Mouse (Mus musculus) v-Abl transformed pro-B cells (cell line): ENCODE measurements around the gene Pard3.

Experiments used
- in situ Hi-C, 2 experiments: fragments of 400-800 bp; cut with MboI; formaldehyde crosslinking; loops; one replicate each; pipeline ENCODE4 v1.15.1; 2025; ENCODE audit not compliant: unreplicated experiment in 2 of 2

Gene Pard3

DNA sequence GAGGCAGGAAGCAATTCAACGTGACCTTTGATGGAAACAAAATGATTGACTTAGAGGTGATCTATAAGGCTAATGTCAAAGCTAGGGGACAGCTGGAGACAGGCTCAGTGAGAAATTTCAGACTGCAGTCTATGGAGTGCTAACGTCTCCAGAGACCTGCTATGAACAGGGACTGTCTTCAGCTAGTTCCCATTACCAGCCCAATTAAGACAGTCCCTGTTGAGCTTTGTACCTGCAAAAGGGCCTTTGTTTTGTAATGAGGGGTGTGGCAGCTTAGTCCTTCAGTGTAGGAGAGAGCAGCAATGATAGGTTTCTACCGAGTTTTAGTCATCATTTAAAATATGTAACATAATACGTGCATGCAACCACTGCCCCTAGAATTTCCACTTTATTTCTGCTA lies 448.9 kb downstream of the Pard3 start:
- in situ Hi-C loops = no loop called here

DNA sequence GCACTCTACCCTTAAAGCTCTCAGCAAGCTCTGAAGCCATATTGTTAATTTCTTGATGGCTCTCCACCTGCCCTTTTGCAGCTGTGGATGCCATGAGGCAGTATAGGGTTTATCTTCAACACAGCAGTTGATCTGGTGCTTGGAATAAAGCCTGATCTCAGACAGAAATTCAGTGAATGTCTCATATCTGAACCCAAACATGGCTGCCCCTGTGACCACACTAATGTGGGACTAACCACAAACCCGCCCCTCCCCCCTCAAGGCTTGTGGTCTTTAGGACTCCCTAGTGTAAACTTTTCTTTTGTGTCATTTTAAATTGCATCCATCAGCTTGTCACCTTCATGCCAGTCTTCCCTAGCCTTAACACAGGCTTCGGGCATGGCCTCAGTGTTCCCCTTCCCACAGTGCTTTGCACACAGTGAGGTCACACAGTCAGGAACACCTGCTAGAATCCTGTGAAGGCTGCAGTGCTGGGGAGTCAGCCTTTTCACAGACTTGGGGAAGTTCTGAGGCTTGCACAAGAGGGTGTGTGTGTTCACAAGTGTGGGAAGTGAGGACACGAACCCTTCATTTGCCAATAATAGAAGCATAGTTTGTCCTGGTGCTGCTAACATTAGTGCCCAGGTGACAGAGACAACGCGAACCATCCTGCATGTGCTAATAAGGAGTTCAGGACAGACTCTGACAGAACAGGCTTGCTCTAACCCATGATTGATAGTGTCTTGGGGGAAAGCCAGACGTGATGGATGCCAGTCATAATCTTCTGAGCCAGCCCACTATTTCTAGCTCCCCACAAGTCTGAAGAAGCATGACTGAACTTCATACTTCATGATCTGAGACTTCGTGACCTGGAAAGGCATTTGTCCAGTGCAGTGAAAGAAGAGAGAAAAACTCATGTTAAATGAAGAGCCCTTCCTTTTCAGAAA lies 451.4 kb downstream of the Pard3 start:
- in situ Hi-C loops = no loop called here

DNA sequence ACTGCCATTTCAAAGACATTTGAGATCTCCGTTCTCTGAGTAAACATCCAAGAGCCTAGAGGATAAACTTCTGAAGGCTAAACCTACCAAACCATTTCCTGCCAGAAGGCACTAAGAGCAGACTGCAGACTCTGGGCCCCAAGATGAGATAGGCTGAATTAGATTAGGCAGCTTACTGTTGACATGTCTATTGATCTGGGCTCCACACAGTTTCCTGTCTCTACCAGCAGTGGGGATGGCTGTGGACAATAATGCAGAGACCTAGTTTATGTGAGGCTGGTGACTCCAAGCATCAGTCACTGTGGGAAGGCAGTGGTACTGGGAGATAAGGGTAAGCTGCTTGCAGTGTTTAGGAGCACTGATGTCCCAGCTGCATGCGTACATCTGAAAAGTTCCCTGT lies 452.4 kb downstream of the Pard3 start:
- in situ Hi-C loops = no loop called here

DNA sequence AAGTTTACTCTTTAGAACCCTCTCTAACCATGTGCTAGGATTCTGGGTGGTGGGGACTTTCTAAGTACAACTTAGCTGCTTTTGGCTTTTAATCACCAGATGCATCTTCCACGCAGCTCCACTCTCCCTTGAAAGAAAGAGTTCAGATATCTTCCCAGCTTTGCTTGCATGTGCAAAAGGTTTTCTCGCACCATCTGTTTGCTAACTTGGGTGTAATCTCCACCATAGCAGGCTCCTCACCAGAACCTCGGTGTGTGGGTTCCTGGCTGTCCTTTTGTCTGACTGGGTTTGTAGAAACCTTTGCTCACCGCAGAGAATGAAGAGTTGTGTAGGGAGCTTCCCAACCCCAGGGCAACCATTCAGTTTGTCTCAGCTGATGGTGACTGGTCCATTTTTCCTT lies 462.0 kb downstream of the Pard3 start:
- in situ Hi-C loops = no loop called here

DNA sequence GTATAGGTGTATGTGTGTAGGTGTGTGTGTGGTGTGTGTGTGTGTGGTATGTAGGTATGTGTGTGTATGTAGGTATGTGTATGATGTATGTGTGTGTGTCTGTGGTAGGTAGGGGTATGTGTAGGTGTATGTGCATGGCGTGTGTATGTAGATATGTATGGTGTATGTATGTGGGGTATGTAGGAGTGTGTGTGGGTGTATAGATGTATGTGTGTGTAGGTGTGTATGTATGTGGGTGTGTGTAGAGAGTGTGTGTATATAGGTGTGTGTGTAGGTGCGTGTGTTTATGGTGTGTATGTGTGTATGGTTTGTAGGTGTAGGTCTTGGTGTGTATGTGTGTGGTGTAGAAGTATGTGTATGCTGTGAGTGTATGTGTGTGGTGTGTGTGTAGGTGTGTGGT lies 464.6 kb downstream of the Pard3 start:
- in situ Hi-C loops = no loop called here

DNA sequence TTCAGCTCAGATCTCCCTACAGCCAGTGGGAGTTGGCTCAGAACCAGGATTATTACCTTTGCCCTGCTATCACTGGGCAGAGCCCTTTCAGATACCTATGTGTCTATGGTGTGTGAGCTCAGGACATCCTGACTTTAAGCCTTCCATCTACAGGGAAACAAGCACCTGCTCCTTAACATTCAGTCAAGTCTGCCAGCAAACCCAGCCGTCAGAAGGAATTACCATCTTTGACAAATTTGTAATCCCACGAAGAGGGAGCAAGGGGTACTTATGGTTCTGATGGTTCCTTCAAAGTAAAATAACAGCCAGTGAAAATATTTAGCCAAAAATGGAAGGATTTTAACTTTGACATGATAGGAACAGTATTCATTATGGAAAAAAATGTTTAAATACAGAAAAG lies 466.1 kb downstream of the Pard3 start:
- in situ Hi-C loops = no loop called here

DNA sequence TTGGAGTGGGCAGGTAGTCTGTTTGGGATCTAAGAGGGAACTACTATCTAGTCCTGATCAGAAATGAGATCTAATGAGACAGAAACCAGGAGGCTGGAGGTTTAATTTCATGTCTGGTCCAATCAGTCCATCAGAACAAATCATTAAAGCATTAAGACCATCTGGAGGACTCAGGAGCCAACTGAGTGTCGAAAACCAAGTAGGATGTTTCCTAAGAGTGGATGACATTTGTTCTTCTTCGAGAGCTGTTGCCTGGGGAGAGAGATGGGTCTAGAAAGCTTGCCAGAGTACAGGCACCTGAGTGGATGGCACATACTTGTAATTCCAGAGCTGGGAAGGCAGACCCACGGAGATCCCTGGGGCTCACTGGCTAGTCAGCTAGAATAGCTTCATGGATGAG lies 468.2 kb downstream of the Pard3 start:
- in situ Hi-C loops = no loop called here

DNA sequence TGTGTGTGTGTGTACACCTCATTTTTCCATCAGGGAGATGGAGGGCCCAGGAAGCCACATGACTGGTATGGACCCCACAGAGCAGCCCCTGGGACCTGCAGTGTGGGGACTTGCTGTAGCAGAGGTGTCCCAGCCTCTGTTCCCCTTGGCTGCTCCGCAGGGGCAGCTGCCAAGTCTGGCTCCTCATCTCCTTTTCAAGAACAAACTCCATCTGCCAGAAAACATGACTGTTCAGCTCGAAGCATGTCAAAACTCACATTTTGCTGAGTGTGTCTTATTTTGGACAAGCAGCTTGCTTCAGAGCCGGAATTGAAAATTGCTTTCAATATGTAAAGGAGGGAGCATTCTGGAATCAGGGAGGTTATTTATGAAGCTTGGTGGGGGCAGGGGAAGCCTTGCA lies 471.1 kb downstream of the Pard3 start:
- in situ Hi-C loops = no loop called here

DNA sequence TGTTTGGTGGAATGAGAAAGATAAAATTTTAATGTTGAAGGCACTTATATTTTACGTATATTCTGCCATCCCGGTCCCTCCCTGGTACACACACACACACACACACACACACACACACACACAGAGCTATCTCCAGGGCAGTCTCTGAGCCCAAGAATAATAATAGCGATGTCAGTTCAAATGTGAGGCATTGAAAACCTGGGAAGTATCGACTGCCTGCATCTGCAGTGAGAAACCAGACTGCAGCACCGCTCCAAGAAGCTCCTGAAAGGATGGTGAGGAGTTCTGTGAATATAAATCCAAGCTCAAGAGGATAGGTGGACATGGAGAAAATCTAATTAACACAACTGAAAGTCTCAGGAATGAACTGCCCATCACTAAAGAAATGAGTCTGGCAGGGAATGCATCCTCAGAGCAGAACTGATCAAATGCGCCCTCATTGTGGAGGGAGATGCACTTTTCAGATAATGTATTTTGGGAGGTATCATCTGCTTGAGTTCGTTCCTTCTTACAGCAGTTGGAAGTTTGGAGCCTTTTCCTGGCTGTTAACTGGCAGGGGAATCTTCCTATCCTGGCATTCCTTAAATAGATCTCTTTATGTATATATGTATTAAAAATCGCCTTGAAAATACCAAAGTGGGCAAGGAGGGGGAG lies 471.6 kb downstream of the Pard3 start:
- in situ Hi-C loops = no loop called here

DNA sequence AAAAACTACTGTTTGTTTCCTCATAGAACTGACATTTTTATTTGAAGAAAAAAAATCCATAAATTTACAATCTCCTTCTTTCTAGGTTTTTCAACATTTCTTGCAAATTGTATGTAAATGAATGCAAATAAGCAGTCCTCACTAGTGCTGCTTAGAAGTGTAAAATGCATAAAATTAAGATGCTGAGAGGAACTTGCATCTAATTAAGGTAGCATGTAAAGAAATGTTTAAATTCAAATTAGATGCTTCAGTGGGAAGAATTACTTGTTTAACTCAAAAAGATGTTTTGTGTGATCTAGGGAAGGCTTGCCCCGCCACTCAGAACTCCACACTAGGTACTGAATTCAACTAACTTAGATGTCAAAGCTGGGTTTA lies 472.1 kb downstream of the Pard3 start:
- in situ Hi-C loops = no loop called here

DNA sequence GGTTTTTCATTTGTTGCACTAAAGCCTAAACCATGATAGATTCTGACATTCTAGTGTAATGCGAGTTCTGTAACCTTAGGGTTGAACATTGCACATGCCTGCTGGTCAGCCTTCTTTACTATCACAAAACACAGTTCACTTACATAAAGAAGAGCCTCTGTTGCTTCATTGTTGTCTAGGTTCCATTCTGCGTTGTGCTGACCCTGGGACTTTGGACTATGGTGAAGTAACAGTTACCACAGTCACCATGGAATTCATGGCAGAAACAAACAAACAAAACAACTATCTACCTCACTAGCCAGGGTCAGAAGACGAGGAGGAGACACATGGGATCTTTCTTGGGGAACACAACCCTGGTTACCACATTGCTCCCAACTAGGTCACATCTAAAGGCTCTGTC lies 476.1 kb downstream of the Pard3 start:
- in situ Hi-C loops = no loop called here

DNA sequence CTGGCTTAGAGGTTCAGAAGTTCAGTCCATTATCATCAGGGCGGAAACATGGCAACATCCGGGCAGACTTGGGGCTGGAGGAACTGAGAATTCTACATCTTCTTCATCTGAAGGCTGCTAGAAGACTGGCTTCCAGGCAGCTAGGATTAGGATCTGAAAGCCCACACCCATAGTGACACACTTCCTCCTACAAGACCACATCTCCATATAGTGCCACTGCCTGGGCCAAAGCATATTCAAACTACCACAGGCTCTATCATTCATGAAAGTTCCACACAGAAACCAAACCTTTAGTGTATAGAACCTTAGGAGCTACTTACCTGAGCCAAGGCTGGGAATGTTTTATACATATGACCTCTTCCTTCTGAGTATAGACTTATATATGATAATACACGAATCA lies 476.6 kb downstream of the Pard3 start:
- in situ Hi-C loops = no loop called here

DNA sequence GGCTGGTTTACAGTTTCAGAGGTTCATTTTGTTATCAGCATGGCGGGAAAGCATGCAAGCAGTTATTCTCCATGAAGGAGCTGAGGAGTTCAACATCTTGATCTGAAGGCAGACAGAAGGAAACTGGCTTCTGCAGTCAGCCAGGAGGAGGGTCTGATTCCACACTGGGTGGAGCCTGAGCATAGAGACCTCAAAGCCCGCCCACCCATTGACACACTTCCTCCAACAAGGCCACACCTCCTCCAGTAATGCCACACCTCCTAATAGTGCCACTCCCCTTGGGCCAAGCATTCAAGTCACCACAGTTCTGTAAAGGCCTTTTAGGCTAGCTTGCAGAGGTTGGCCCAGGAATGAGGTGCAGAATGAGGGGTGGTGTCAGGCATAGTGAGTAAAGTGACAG lies 478.5 kb downstream of the Pard3 start:
- in situ Hi-C loops = no loop called here

DNA sequence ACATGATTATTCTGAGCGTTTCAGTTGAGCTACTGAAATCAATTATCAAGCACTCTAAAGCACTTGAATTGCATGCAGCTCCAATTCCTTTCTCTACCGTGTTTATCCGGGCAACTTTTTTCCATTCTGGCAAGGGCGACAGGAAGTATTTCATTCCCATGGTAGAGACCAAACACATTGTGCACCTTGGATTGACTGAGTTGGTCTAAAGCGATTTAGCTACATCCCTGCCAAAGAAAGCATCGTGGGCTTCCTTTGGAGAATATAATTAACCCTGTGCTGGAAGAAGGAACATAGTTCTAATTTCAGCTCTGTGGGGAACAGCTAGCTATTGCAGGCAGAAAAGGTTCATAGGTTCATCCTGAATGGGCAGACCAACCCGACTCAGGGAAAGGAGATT lies 480.0 kb downstream of the Pard3 start:
- in situ Hi-C loops = no loop called here

DNA sequence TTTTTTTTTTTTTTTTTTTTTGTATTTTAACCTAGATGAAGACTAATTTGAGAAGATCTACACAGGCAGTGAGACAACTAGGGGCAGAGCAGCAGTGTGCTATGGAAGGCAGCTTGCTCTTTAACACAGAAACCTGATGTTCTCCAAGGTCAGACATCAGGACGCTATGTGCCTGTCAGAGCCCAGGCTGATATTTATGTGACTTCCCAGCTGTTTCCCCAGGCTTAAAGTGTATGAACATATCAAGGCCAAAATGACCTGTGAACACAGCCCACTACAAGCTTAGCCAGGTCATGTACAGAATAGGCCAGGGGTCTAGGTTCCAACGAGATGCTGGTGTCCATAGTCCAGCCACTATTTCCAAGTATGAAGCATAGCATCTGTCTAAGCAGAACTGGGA lies 482.5 kb downstream of the Pard3 start:
- in situ Hi-C loops = no loop called here

DNA sequence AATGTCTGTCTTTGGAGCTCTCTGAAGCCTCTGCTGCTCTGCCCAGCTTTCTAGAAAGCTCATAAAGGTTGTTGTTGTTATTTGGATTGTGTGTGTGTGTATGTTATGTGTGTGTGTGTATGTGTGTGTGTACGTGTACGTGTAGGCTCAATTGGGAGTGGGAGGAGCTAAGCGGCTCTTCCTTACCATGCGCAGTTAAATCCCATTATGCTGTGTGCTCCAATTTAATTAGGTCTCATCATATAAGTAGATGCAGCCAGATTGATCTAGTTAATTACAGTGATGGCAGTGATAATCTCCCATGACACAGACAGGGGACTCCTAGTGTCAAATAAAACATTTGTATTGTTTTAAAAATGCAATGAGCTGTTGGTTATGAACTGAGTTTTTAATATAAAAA lies 487.2 kb downstream of the Pard3 start:
- in situ Hi-C loops = no loop called here

DNA sequence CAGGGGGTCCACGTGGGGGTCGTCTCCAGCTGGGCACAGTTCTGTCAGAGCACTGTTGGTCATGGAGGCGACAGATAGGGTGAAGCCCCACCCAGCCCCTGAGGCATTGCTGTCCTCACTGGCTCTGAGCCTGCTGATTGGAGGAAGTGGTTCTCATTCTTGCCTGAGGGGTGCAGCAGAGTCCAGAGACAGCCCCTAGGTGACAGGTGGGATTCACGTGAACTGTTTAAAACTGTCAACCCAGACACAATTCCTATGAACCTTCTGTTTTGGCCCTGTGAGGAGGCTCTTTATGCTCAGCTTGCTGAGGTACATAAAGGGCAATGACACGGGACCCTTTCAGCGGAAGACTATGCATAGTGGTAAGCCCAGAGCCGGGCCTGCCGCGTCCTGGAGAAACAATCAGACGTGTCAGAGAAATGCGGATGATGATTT lies 488.5 kb downstream of the Pard3 start:
- in situ Hi-C loops = no loop called here

DNA sequence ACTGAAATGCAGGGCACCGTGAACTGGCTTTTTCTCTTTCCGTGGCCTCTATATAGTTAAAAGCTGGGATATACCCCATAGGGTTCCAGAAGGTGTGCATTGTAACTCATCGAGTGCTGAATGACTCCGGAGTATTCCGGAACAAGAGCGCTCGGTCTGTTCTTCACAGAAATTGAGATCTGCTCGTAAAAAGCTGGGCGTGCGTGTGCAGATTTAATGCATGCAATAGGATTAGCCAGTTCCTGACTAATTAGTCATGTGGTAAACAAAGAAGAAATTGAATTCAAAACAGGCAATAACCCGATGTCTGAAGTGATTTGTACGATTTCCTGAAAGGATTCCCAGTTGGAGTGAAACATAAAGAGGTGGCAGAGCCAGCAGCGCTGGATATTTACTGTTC lies 489.1 kb downstream of the Pard3 start:
- in situ Hi-C loops = no loop called here

DNA sequence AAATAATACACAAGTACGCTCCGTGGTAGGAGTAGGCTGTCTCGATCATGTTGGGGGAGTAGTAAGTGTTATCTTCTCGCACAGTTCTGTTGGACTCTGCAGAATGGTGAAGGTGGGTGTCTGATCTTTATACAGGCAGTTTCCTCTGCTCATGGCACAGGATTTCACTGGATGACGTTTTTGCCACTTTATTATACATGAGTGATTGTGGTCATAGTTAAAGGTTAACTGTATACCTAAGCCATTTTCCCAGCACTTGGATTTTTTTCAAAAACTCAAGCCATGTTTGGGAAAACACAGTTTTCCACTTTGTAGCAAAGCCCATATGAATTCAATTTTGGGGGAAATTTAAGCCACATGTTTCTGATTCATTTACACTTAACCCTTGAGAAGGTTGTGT lies 489.9 kb downstream of the Pard3 start:
- in situ Hi-C loops = no loop called here

DNA sequence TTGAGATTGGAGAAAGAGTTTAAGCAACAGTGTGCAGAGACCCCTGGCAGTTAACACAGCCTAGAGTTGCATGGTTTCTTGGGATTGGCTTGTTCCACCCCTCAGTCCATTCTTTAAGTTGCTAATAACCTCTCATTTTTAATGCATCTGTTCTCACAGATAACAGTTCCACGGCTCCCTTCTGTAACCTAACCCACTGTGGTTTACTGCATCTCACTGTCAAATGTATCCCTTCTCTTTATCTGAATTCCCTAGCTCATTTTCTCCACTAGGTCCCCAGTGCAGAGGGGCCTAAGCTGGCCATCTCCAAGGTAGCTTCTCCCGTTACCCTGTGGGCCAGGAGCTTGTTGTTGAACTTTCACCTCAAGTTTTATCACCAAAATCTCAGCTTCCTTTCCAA lies 492.1 kb downstream of the Pard3 start:
- in situ Hi-C loops = no loop called here

DNA sequence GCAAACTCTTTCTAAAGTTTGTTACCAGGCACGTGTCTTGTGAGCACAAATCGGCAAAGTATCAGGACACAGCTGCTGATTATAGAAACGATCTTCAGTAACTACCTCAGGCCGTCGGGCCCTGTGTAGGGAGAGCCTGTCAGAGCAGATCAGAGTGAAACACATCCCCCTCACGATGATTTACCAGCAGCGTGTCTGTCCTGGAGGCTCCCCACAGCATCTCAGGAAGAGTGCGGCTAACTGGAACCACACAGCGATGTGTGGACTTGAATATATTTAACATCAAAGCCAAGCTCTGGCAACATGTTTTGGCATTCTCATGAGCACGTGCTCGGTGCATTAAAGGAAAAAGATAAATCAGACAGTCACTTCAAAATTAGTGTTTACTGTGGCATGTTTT lies 493.3 kb downstream of the Pard3 start:
- in situ Hi-C loops = no loop called here

DNA sequence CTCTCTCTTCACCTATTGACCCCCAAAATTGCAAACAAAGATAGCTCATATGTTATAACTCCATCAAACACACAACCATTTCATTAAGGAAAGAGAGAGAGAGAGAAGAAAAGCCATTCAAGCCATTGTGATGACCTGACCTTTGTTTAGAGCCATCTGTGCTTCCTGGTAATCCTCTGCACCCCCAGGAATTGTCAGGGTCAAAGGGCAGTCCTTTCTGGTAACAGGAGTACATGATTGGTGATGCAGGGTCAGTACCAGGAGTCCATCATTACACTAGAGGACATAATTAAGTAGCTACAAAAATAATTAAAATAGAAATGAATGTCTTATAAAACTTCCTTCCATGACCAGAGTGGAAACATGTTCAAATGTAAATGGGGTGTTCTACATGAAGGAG lies 493.9 kb downstream of the Pard3 start:
- in situ Hi-C loops = no loop called here
